Mouse (Mus musculus) macrophage (primary cell): Measurements from ENCODE around the gene Tex38. TPM values are rescaled to one million over a fixed set of nuclear protein-coding genes. Genes with fewer than 3 reads are reported as not detected.

ENCODE experiments used
- H3K27ac ChIP-seq: fragments of 350-480 bp; formaldehyde crosslinking; 2 replicates; pipeline ENCODE4 v1.9.0; 2021
- H3K36me3 ChIP-seq: fragments of 350-480 bp; formaldehyde crosslinking; 2 replicates; pipeline ENCODE4 v1.9.0; 2021; ENCODE audit errors: inconsistent target
- H3K4me3 ChIP-seq: fragments of 350-480 bp; formaldehyde crosslinking; 2 replicates; pipeline ENCODE4 v1.9.0; 2021; ENCODE audit errors: inconsistent target
- H3K79me2 ChIP-seq: fragments of 350-480 bp; formaldehyde crosslinking; 2 replicates; pipeline ENCODE4 v1.9.0; 2021; ENCODE audit errors: inconsistent target
- WGBS: methylation state at CpG from one replicate; pipeline ENCODE4 v1.1.7; 2026; ENCODE audit warnings: inconsistent platforms; ENCODE audit not compliant: missing documents; 5-methylcytosine and 5-hydroxymethylcytosine counted together
- polyA plus RNA-seq: library from polyadenylated mRNA; stranded (reverse); fragments of 250-400 nt; gene quantifications from 3 replicates; pipeline ENCODE4 v1.2.4, GENCODE M21; 2018; ENCODE audit warnings: inconsistent platforms

The Tex38 gene
- polyA plus RNA-seq, 1 experiment from 2014 or later = not detected

DNA sequence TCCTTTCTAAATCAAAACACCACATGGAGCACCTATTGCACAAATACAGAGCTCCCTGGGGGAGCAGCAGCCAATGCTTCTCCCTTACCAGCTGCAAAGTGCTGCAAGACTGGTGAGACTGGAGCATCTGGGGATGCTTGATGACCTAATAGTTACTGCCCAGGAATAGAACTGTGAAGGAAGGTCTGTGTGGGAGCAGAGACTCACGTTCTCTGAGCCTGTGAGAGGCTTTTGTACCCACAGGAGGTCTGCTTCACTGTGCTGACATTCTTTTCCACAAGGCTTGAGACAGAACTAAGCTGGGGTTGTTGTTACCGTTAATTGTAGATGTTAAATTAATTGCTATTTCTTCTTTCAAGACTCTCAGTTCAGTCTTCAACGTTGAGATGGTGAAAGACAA is 10.0 kb upstream of the Tex38 start:
- H3K36me3 ChIP-seq = peaks cover 24% of the 10 kb centered on the region
- no peak overlapping the region for H3K4me3 ChIP-seq
- WGBS = 97% methylated on average over 3 of the region's 3 CpGs
- H3K27ac ChIP-seq = no peak overlapping the region
- H3K79me2 ChIP-seq = no peaks in the 10 kb centered on the region; the same call in 1 of the 2 replicates

DNA sequence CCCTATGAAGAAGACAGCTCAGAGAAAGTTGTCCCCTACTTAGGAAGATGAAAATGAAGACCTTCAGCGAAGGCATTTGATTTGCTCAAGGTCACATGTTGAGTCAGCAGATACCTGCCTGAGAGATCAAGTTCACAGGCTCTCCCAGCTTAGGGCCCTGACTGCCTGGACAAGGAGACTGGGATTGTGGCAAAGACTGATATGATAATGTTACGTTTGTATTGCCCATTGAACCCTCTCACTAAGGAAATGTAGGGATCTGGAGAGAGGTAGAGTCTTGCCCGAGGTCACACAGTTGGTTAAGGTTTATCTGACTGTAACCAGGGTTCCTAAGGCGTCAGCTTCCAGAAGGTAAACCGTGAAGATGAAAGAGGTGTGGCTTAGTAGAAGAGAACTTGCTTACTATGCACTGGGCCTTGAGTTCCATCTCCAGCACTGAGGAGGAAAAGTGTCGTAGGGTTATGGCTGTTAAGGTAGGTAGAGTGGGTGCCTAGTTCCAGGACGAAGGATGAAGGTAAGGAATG is 4.8 kb upstream of the Tex38 start:
- H3K79me2 ChIP-seq = no peaks in the 10 kb centered on the region; the same call in 1 of the 2 replicates
- peaks cover 7% of the 10 kb centered on the region for H3K36me3 ChIP-seq
- 57% methylated on average over 7 of the region's 7 CpGs for WGBS
- H3K27ac ChIP-seq = no peak overlapping the region
- peak overlapping the region; percentile 50 for H3K4me3 ChIP-seq

DNA sequence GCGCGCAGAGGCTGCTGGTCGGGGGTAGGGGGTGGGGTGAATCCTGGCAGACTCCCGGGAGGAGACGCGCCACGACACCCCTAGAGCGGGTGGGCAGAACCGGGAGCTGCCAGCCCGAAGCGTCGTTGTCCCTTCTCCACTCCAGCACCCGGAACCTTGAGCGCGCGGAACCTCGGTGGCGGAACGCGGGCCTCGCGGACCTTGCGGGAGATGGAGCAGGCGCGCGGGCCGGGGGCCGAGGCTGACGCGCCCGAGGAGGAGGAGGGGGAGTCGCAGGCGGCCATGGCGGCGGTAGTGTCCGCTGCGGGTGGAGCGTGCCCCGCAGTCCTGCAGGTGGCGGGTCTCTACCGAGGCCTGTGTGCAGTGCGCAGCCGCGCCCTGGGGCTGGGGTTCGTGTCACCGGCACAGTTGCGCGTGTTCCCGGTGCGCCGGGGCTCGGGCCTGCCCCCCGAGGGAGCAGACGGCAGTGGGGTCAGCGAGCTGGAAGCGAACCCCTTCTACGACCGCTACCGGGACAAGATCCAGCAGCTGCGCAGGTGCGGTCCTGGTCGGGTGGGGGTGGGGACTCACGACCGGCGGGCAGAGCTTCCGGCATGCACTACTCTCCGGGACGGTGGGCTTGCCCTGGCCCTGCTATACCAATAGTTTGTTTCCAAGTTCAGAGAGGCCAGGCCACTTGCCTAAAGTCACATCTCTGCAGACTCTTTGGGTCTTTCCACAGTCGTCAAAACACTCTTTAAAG is 4.1 kb upstream of the Tex38 start, which contains the start of gene Atpaf1:
Gene Atpaf1, plus strand, starts transcription at position 44 of the 742 bp plus-strand sequence.
- peak within 1 kb of the TSS; percentile 50 for H3K4me3 ChIP-seq
- peaks cover 4% of the 10 kb centered on the region; the same call in 1 of the 2 replicates for H3K36me3 ChIP-seq
- H3K79me2 ChIP-seq = no peaks in the 10 kb centered on the region; the same call in 1 of the 2 replicates
- under 1% methylated on average over 54 of the region's 69 CpGs for WGBS
- no peak within 1 kb of the TSS for H3K27ac ChIP-seq

DNA sequence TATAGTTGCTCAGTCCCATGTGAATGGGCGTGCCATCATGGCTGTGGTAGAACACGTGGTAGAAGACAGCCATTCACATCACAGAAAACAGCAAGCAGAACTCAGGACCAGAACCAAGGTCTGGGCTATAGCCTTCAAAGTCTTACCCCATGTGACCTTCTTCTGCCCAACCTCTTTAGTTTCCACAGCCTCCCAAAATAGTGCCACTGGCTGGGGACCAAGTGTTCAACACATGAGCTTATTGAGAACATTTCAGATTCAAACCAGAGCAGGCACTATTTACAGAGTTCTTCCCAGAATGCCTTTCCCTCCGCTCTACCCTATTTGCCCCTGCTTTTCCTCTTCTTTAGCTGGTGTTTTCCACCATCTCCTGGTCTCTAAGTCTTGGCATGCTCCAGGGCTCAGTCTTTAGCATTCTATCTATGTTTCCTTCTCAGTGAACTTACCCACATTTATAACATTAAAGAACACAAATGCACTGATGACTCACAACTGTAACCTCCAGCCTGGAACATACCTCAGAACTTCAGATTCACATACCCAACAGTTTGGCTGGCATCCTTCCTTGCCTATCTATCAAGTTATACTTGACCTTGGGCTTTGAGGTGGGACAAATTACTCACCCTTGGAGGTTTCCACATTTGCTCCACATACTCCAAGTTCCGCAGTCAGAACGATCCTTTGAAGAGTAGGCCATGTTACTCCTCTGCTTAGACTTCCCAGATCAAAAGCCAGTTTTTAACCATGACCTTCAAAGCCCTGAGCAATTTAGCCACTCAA is 1.4 kb upstream of the Tex38 start:
- H3K36me3 ChIP-seq = no peaks in the 10 kb centered on the region; the same call in 1 of the 2 replicates
- H3K27ac ChIP-seq = no peak overlapping the region
- no peaks in the 10 kb centered on the region; the same call in 1 of the 2 replicates for H3K79me2 ChIP-seq
- H3K4me3 ChIP-seq = no peak overlapping the region
- 95% methylated on average over 5 of the region's 5 CpGs for WGBS

DNA sequence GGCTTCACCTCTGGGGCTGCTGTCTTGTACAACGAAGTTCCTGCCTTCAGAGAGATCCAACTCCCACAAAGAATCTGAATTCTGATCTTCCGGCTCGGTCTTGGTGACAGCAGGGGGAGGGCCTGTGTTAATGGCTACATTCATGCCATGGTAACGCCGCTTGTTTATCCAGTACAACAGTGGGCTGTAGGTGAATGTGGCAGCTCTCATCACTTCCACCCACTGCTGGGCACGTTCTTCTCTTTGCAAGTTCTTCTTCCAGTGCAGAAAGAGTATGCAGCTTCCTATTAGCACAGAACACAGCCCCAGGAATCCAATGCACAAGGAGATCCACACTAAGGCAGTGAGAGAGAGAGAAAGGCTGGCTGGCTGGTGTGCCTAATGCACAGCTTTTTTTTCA is 549 bp downstream of the Tex38 start:
- Histone ChIP-seq H3K36me3 (no peaks in the 10 kb centered on the region; the same call in 1 of the 2 replicates), H3K27ac (no peak overlapping the region), H3K4me3 (no peak overlapping the region), H3K79me2 (no peaks in the 10 kb centered on the region)
- 77% methylated on average over 6 of the region's 6 CpGs for WGBS

DNA sequence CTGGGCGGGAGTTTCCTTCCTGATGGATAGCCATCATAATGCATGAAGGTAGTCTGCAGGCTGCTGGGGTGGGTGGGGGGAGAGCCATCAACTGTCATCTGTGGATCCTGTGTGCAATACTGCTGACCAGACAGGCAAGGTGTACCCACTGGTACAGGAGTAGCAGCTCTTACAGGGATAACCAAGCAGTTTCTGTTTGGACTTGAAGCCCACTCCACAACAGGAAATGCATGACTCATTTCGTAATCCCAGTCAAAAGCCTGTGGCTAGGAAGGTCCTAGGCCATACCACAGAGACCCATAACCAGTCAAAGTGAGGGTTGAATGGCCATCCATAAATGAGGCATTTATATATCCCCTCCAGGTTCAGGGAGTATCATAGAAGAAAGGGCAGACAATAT is 3.2 kb downstream of the Tex38 start:
- 85% methylated on average over 2 of the region's 2 CpGs for WGBS
- Histone ChIP-seq H3K36me3 (peaks cover 15% of the 10 kb centered on the region; the same call in 1 of the 2 replicates), H3K79me2 (no peaks in the 10 kb centered on the region), H3K4me3 (no peak overlapping the region), H3K27ac (no peak overlapping the region)

DNA sequence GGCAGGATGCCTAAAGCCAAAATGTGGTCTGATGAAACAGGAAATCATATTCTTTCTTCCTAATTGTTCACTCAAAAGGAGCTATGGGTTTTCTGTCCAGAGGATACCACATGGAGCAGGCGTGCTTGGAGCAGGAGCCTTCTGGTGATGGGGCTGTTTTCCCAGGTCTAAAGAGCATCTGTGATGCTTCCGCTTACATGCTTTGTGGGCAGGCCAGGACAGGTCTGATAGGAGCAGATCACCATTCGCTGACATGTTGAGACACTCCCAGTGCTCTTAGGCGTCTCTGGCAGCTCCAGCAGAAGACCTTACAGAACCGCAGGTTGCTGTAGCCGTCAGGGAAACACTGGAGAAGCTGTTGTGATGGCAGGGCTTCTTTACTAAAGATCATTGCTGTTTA is 5.8 kb downstream of the Tex38 start:
- WGBS = 93% methylated on average over 6 of the region's 6 CpGs
- no peak overlapping the region for H3K27ac ChIP-seq
- peaks cover 28% of the 10 kb centered on the region; the same call in 1 of the 2 replicates for H3K36me3 ChIP-seq
- no peaks in the 10 kb centered on the region for H3K79me2 ChIP-seq
- H3K4me3 ChIP-seq = no peak overlapping the region

DNA sequence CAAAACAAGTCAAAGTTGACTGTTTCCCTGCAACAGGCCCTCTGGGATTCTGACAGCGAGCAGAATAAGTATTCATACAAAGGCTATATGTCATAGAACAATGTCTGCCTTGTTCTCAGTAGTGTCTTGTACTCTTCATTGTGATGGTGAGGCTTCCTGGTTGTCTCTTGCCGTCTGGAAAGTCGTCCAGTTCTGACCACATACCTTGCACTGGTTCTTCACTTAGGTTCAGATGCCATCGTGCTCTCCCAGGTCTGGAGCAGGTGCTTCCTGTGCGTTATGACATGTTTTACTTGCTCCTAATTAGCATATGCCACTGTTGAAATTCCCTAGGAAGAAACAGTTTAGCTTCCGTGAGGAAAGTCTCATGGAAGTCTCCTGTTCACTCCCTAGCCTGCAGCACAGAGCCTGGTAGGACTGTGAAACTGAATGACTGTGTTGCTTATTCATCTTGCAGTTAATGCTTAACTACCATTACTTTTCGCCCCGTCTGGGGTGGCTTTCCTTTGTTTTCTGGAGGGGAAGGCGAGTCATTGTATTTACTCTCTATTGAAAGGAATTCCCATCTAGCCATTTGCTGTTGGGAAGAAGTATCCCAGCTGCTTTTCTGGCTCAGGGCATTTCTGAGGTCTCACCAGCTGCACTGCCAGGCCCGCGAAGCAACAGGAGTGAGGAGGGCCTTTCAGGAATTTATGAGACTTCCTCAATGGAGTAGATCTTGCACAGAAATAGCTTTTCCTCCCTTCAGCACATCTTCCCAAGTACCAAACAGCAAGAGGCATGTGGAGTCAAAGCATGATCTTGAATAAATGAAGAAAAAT is 13.0 kb downstream of the Tex38 start:
- WGBS = 85% methylated on average over 11 of the region's 11 CpGs
- H3K4me3 ChIP-seq = no peak overlapping the region
- H3K79me2 ChIP-seq = no peaks in the 10 kb centered on the region
- H3K27ac ChIP-seq = no peak overlapping the region
- H3K36me3 ChIP-seq = peaks cover 85% of the 10 kb centered on the region

DNA sequence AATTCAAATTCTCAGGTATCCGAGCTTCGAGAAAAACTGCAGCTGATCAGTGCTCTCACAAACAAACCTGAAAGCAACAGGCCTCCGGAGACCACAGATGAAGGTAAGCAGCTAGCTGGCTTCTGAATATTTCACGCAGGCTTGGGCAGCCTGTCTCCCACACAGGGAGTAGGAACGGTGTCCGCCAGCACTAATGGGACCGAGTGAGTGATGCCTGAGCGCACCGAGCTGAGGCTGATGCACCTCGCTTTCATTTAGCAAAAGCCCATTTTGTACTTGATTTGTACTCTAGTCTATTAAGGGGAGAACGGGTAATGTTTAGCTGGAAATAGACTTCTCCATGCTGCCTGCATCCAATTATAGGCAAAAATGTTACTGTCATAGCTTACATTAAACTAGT is 16.2 kb downstream of the Tex38 start:
- H3K36me3 ChIP-seq = peaks cover 92% of the 10 kb centered on the region
- H3K4me3 ChIP-seq = no peak overlapping the region
- H3K27ac ChIP-seq = no peak overlapping the region
- H3K79me2 ChIP-seq = no peaks in the 10 kb centered on the region
- 95% methylated on average over 11 of the region's 11 CpGs for WGBS

DNA sequence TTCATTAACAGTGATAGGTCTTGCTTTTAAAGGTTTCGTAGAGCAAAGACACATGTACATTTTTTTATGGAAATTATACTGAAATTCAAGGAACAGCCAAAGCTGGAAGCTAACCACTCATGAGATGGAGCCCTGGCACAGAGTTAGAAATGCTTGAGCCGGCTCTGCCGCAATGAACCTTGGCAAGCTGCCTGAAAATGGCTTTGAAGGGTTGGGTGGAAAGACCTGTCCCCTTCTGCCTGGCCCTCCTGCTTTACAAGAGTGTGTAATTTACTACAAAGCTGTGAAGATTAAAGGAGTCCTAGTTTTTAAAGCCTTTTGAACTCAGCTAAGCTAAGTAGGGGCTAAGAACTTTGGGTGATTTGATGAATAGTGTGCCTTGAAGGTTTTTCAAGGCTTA is 19.6 kb downstream of the Tex38 start:
- H3K27ac ChIP-seq = no peak overlapping the region
- H3K36me3 ChIP-seq = peaks cover 84% of the 10 kb centered on the region
- H3K4me3 ChIP-seq = no peak overlapping the region
- WGBS = 92% methylated on average over 3 of the region's 3 CpGs
- H3K79me2 ChIP-seq = no peaks in the 10 kb centered on the region

DNA sequence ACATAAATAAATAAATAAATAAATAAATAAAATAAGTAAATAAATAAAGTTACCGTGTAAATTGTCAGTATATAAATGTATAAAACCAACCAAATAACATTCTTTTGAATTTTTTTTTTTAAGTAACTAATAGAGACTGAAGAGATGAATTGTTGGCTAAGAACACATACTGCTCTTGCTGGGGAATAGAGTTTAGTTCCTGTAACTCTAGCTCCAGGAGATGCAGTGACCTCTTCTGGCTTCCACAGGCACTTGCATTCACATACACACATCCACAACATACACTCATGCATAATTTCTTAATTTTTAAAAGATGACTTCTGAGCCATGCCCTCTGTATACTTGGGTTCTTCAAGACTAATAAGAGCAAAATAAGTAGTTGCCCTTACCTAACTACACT is 26.0 kb downstream of the Tex38 start:
- Histone ChIP-seq H3K27ac (no peak overlapping the region), H3K79me2 (no peaks in the 10 kb centered on the region), H3K36me3 (peaks cover 51% of the 10 kb centered on the region), H3K4me3 (no peak overlapping the region)
- WGBS = 100% methylated on average over 1 of the region's 1 CpGs

DNA sequence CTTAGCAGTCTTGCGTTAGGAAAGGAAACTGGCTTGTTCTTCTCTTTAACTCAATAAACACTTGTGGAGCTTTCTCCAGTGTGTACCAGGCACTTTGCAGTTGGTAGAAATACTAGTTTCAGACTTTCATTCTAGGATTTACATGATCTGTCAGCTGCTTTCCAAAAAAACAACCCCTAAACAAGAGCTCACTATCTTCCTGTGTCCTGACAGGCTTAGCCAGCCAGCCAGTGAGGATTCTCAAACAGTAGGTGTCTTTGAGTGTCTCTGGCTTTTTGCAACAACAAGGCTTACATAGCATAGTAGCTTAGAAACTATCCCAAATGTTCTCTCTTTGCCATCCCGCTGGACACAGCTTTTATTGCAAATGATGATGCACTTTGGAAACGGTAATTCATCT is 26.7 kb downstream of the Tex38 start:
- WGBS = 93% methylated on average over 3 of the region's 3 CpGs
- Histone ChIP-seq H3K79me2 (no peaks in the 10 kb centered on the region), H3K36me3 (peaks cover 45% of the 10 kb centered on the region), H3K4me3 (no peak overlapping the region), H3K27ac (no peak overlapping the region)

DNA sequence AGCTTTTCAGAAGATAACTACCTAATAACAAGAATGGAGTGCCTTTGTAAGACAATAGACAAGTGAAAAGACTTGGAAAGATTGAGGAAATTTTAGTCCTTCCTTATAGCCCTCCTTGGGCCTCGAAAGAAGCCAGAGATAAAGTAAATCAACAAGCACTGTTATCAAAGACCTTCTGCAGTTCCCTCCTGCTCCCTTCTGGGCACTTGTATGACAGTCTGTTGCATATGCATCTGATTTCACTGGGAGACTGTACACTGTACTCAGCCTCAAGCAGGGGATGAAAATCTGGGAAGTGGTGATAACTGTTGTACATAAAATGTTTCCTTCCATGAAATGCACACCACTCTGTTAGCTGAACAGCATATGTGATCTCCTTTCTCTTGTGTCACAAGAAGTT is 31.5 kb downstream of the Tex38 start:
- peaks cover under 1% of the 10 kb centered on the region; the same call in 1 of the 2 replicates for H3K79me2 ChIP-seq
- 77% methylated on average over 1 of the region's 1 CpGs for WGBS
- no peak overlapping the region for H3K27ac ChIP-seq
- peaks cover 49% of the 10 kb centered on the region for H3K36me3 ChIP-seq
- H3K4me3 ChIP-seq = no peak overlapping the region

DNA sequence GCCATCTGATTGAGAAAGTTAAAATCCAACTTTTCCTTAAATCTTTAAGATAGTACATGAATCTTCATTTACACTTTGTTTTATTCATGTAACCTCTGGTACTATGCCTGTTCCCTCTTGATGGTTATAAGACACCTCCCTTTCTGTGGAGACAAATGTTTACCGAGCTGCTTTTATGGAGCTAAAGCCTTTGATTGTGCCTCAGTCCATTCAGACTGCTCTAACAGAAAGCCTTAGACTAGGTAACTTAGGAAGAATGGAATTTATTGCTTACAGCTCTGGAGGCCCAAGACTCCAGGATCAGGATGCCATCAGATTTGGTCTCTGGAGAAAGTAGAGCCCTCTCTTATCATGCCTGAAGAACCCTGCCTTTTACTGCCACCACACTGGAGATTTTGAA is 32.6 kb downstream of the Tex38 start:
- 100% methylated on average over 1 of the region's 1 CpGs for WGBS
- no peak overlapping the region for H3K4me3 ChIP-seq
- peaks cover 50% of the 10 kb centered on the region for H3K36me3 ChIP-seq
- H3K27ac ChIP-seq = no peak overlapping the region
- H3K79me2 ChIP-seq = peaks cover 10% of the 10 kb centered on the region; the same call in 1 of the 2 replicates
